Mouse (Mus musculus) testis, adult 2 months (tissue): ENCODE measurements around the gene Lrrc36.

ENCODE experiments used
- CTCF ChIP-seq: fragments of 200-500 bp; IDR thresholded peaks from 2 replicates; pipeline ENCODE4 v1.5.1; 2012; ENCODE audit warnings: low read depth, mild to moderate bottlenecking, inconsistent platforms, low read length, moderate library complexity; ENCODE audit not compliant: control insufficient read depth, insufficient read depth, insufficient replicate concordance
- POLR2A ChIP-seq: fragments of 200-500 bp; IDR thresholded peaks from 2 replicates; pipeline ENCODE4 v1.6.1; 2012; ENCODE audit warnings: low read depth, mild to moderate bottlenecking, inconsistent platforms, low read length, moderate library complexity; ENCODE audit not compliant: control insufficient read depth

DNA sequence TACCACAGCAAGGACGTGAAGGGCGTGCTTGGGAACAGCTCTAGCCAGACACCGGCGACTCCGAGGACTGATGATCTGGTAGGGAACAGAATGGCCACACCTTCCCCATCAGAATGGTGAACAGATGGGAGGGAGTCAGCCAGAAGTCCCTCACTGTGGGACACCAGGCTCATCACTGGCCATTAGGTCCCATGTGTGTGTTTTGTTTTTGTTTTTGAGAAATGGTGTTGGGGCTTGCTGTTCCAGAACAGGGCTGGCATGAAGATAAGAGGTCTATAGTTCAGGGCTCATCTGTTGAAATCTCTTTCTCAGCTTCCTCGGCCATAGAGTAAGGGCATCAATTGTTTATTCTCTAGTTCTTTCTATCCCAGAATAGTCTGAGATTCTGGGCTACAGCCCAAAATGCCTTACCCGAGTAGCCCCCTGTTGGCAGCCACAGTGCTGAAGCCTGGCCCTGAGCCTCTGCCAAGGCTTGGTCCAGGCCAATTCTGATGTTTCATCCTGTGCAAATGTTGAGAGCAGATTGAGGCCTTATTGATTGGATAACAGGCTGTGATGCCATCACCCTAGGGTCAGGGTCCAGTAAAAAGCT is 53.4 kb downstream of the Lrrc36 start:
- TF ChIP-seq POLR2A (no peak), CTCF (no peak)
